Mouse (Mus musculus): Measurements from ENCODE around the gene Taar9.

Taar9 gene

GRCm38 (mm10) chr10:24092194-24092593 is 17.1 kb downstream of the Taar9 start, which contains the start of gene Taar8b:
TSS of gene Taar8b (minus strand) at chr10:24092294.
- in situ Hi-C loops (cut with MboI; ENCODE audit: low pct_unique_long_range_greater_than_20kb in 1 of 2, low sequenced_read_pairs in 2 of 2, unreplicated experiment in 1 of 2) = loop anchor here in 1 of 2 experiments (25.0 kb wide), 1 partner anchor 105 kb away; the partner anchor contains the start of genes Taar6, Taar7a and Taar7b

- in situ Hi-C loops (cut with MboI; ENCODE audit: low pct_unique_long_range_greater_than_20kb in 1 of 2, low sequenced_read_pairs in 2 of 2, unreplicated experiment in 1 of 2) = loop anchor here in 1 of 2 experiments (25.0 kb wide), 1 partner anchor 100 kb away; the partner anchor contains the start of genes Taar6, Taar7a and Taar7b
Observed at GRCm38 (mm10) chr10:24087168-24087567, 22.2 kb downstream of the Taar9 start.

- in situ Hi-C loops (cut with MboI; ENCODE audit: low pct_unique_long_range_greater_than_20kb in 1 of 2, low sequenced_read_pairs in 2 of 2, unreplicated experiment in 1 of 2) = loop anchor here in 1 of 2 experiments (25.0 kb wide), 1 partner anchor 99 kb away; the partner anchor contains the start of genes Taar6, Taar7a and Taar7b
Observed at GRCm38 (mm10) chr10:24086555-24086954, 22.8 kb downstream of the Taar9 start.

GRCm38 (mm10) chr10:24085936-24086335 is 23.4 kb downstream of the Taar9 start:
- in situ Hi-C loops (cut with MboI; ENCODE audit: low pct_unique_long_range_greater_than_20kb in 1 of 2, low sequenced_read_pairs in 2 of 2, unreplicated experiment in 1 of 2) = loop anchor here in 1 of 2 experiments (25.0 kb wide), 1 partner anchor 99 kb away; the partner anchor contains the start of genes Taar6, Taar7a and Taar7b

- in situ Hi-C loops (cut with MboI; ENCODE audit: low pct_unique_long_range_greater_than_20kb in 1 of 2, low sequenced_read_pairs in 2 of 2, unreplicated experiment in 1 of 2) = loop anchor here in 1 of 2 experiments (25.0 kb wide), 1 partner anchor 93 kb away; the partner anchor contains the start of genes Taar6, Taar7a and Taar7b
Observed at GRCm38 (mm10) chr10:24080166-24080565, 29.2 kb downstream of the Taar9 start.

- in situ Hi-C loops (cut with MboI; ENCODE audit: low pct_unique_long_range_greater_than_20kb in 1 of 2, low sequenced_read_pairs in 2 of 2, unreplicated experiment in 1 of 2) = loop anchor here in 1 of 2 experiments (25.0 kb wide), 1 partner anchor 89 kb away; the partner anchor contains the start of genes Taar6, Taar7a and Taar7b
Observed at GRCm38 (mm10) chr10:24076200-24076599, 33.1 kb downstream of the Taar9 start, which contains the start of gene Taar8a. TSS of gene Taar8a (plus strand) at chr10:24076500.

- in situ Hi-C loops (cut with MboI; ENCODE audit: low pct_unique_long_range_greater_than_20kb in 1 of 2, low sequenced_read_pairs in 2 of 2, unreplicated experiment in 1 of 2) = loop anchor here in 1 of 2 experiments (25.0 kb wide), 1 partner anchor 87 kb away; the partner anchor contains the start of genes Taar6, Taar7a and Taar7b
Observed at GRCm38 (mm10) chr10:24074751-24075150, 34.6 kb downstream of the Taar9 start.

GRCm38 (mm10) chr10:24058986-24059385 is 50.3 kb downstream of the Taar9 start:
- in situ Hi-C loops (cut with MboI; ENCODE audit: low pct_unique_long_range_greater_than_20kb in 1 of 2, low sequenced_read_pairs in 2 of 2, unreplicated experiment in 1 of 2) = no loop called here

Measured in mouse embryonic stem cell (cell line).